Mouse (Mus musculus) hindbrain, embryonic 13.5 days (tissue): ENCODE results near the gene Fancf. TPM values are rescaled to one million over a fixed set of nuclear protein-coding genes. Genes with fewer than 3 reads are reported as not detected.

Experiments used
- ATAC-seq: fragments of 200-750 bp; cut with Nextera tagmentation; 2 replicates; pipeline ENCODE4 v1.8.0; 2017; ENCODE audit warnings: moderate TSS enrichment; ENCODE audit not compliant: low FRiP score
- H3K27ac ChIP-seq: fragments of 300-500 bp; sonication (generic); 2 replicates; pipeline ENCODE4 v1.5.1; 2015; ENCODE audit warnings: inconsistent platforms, mild to moderate bottlenecking, moderate library complexity
- H3K27me3 ChIP-seq: fragments of 300-500 bp; sonication (generic); 2 replicates; pipeline ENCODE4 v1.6.1; 2015; ENCODE audit warnings: mild to moderate bottlenecking, inconsistent platforms
- H3K36me3 ChIP-seq: fragments of 300-500 bp; sonication (generic); 2 replicates; pipeline ENCODE4 v1.6.1; 2015; ENCODE audit warnings: mild to moderate bottlenecking, inconsistent platforms
- H3K4me1 ChIP-seq: fragments of 300-500 bp; sonication (generic); replicated peaks from 2 replicates; pipeline ENCODE4 v1.6.1; 2015; ENCODE audit warnings: inconsistent platforms
- H3K4me2 ChIP-seq: fragments of 300-500 bp; sonication (generic); 2 replicates; pipeline ENCODE4 v1.6.1; 2015; ENCODE audit warnings: inconsistent platforms, mild to moderate bottlenecking, moderate library complexity
- H3K4me3 ChIP-seq: fragments of 300-500 bp; sonication (generic); 2 replicates; pipeline ENCODE4 v1.5.1; 2015; ENCODE audit warnings: mild to moderate bottlenecking, inconsistent platforms
- H3K9ac ChIP-seq: fragments of 300-500 bp; sonication (generic); 2 replicates; pipeline ENCODE4 v1.6.1; 2015; ENCODE audit warnings: mild to moderate bottlenecking, inconsistent platforms
- H3K9me3 ChIP-seq: fragments of 300-500 bp; sonication (generic); 2 replicates; pipeline ENCODE4 v1.6.1; 2016; ENCODE audit warnings: inconsistent platforms
- whole genome bisulfite sequencing: fragments of 180-500 bp; shearing (Covaris S2); methylation state at CpG from one replicate; pipeline ENCODE4 v1.1.7; 2015; 5-methylcytosine and 5-hydroxymethylcytosine counted together
- polyA plus RNA-seq: library from polyadenylated mRNA; unstranded; fragments of >200 nt; fragmentation: Nextera tagmentation; extraction: Ambion mirVana; gene quantifications from 2 replicates; pipeline ENCODE4 v1.2.1, GENCODE M21; 2015

Fancf gene
- polyA plus RNA-seq, 1 experiment from 2014 or later: 7.5 TPM

- Histone ChIP-seq H3K36me3 (no peaks in the 10 kb centered on the region), H3K9ac (no peak overlapping the region), H3K27me3 (no peaks in the 10 kb centered on the region), H3K27ac (no peak overlapping the region), H3K4me3 (no peak overlapping the region), H3K9me3 (no peaks in the 10 kb centered on the region), H3K4me2 (no peak overlapping the region), H3K4me1 (peaks cover 7% of the 10 kb centered on the region; the same call in 1 of the 2 replicates)
- 71% methylated on average over 2 of the region's 2 CpGs for WGBS
- ATAC-seq: no peak
These were observed 40.6 kb downstream of the Fancf start for GRCm38 (mm10) chr7:51821467-51821866.

- Histone ChIP-seq H3K27me3 (no peaks in the 10 kb centered on the region), H3K36me3 (no peaks in the 10 kb centered on the region), H3K4me1 (peaks cover 7% of the 10 kb centered on the region; the same call in 1 of the 2 replicates), H3K9ac (no peak overlapping the region), H3K27ac (no peak overlapping the region), H3K9me3 (no peaks in the 10 kb centered on the region), H3K4me2 (no peak overlapping the region), H3K4me3 (no peak overlapping the region)
- 88% methylated on average over 1 of the region's 1 CpGs for WGBS
- no peak for ATAC-seq
These were observed 42.2 kb downstream of the Fancf start for GRCm38 (mm10) chr7:51819891-51820290.

GRCm38 (mm10) chr7:51818251-51818974, 43.7 kb downstream of the Fancf start:
- Histone ChIP-seq H3K4me2 (no peak overlapping the region), H3K9ac (no peak overlapping the region), H3K4me3 (no peak overlapping the region), H3K36me3 (no peaks in the 10 kb centered on the region), H3K27ac (no peak overlapping the region), H3K27me3 (no peaks in the 10 kb centered on the region), H3K9me3 (no peaks in the 10 kb centered on the region), H3K4me1 (no peaks in the 10 kb centered on the region)
- no peak for ATAC-seq
- 67% methylated on average over 3 of the region's 3 CpGs for WGBS

- no peaks in the 10 kb centered on the region for H3K4me1 ChIP-seq
- whole genome bisulfite sequencing: 74% methylated on average over 3 of the region's 3 CpGs
- H3K9ac ChIP-seq: no peak overlapping the region
- H3K27ac ChIP-seq: no peak overlapping the region
- H3K27me3 ChIP-seq: no peaks in the 10 kb centered on the region
- H3K36me3 ChIP-seq: no peaks in the 10 kb centered on the region
- H3K4me2 ChIP-seq: no peak overlapping the region
- H3K9me3 ChIP-seq: no peaks in the 10 kb centered on the region
- no peak overlapping the region for H3K4me3 ChIP-seq
- 0 out of 2 replicates have a peak, but pooled peaks have one; percentile 63 for ATAC-seq
These were observed 45.7 kb downstream of the Fancf start for GRCm38 (mm10) chr7:51816283-51816839.

- Histone ChIP-seq H3K9ac (no peak overlapping the region), H3K9me3 (no peaks in the 10 kb centered on the region), H3K4me2 (no peak overlapping the region), H3K27ac (0 out of 2 replicates have a peak overlapping the region, but pooled peaks have one; percentile 32), H3K27me3 (no peaks in the 10 kb centered on the region), H3K36me3 (no peaks in the 10 kb centered on the region), H3K4me3 (no peak overlapping the region), H3K4me1 (no peaks in the 10 kb centered on the region)
- 57% methylated on average over 4 of the region's 4 CpGs for WGBS
- peak; percentile 82 for ATAC-seq
These were observed 46.4 kb downstream of the Fancf start for GRCm38 (mm10) chr7:51815473-51816282.

Other genes starting within 250 kb of the Fancf start
- gene Slc17a6, start 240.3 kb downstream of the Fancf start, polyA plus RNA-seq: 78.6 and 80.9 TPM in 2 replicates
- 13.0 and 16.6 TPM in 2 replicates for gene Gas2, start 252 bp downstream of the Fancf start, polyA plus RNA-seq
- 21.4 and 22.5 TPM in 2 replicates for gene Svip, start 143.8 kb upstream of the Fancf start, polyA plus RNA-seq
- not detected in 2 replicates for gene 1700015G11Rik, start 153.5 kb upstream of the Fancf start, polyA plus RNA-seq